Mouse (Mus musculus) thymus, postnatal 0 days (tissue): Measurements from ENCODE around the gene Foxp1. TPM values are rescaled to one million over a fixed set of nuclear protein-coding genes. Genes with fewer than 3 reads are reported as not detected.

Source experiments
- DNase-seq: peaks from one replicate; pipeline ENCODE4 v3.0.0-alpha.2; 2015; ENCODE audit warnings: low spot score
- polyA plus RNA-seq: library from polyadenylated mRNA; unstranded; fragments of >200 nt; fragmentation: Nextera tagmentation; extraction: Ambion mirVana; gene quantifications from 2 replicates; pipeline ENCODE4 v1.2.1, GENCODE M21; 2015

The Foxp1 gene
- polyA plus RNA-seq, 1 experiment from 2014 or later, result 82.5 TPM

DNA sequence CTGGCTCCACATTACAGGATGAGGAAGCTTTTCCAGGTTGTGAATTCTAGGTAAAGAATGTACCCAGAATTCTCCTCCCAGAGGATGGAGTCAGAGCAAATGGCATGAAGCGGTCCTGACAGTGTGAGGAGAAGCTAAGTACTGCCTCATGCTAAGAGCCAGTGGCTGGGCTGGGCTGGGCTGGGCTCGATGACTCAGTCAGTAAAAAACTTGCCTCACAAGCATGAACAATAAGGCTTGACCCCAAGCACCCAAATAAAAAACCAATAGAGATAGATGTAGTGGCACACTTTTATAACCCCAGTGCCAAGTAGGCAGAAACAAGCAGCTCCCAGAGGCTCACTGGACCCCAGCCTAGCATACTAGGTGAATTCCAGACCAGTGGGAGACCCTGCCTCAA is 304.7 kb downstream of the Foxp1 start:
- DNase-seq, result no peak

DNA sequence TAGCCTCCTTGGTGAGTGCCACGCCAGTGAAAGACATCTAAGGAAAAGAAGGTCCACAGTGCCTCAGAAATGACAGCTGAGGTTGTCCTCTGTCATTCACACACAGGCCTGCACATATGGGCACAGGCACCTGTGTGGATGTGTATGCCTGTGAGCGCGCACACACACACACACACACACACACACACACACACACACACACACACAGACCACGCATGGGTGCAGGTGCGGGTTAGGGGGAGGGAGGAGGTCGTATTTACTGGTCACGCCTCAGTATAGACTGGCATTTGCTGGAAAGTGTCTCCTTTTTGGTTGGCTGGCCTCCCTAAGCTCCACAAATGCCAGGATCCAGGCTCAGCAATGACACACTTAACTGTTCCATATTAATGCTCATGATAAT is 305.4 kb downstream of the Foxp1 start:
- peak; percentile 16 for DNase-seq

DNA sequence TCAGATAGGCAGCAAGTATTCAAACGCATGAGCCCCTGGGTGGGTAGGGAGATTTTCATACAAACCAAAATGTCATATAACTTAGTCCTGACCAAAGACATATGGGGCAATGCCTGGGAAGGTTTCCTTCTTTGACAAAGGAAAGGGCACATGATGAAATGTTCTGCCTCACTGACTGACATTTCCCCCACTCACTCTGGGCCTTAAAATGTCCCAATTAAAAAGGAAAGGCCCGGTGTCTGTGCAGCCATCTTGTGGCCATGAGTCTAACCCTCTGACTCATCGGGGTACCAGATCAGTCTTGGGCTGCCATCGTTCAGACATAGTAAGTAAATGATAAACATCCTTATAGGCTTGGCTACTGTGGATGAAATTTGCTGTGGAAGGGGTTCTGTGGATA is 310.1 kb downstream of the Foxp1 start:
- DNase-seq, result no peak

DNA sequence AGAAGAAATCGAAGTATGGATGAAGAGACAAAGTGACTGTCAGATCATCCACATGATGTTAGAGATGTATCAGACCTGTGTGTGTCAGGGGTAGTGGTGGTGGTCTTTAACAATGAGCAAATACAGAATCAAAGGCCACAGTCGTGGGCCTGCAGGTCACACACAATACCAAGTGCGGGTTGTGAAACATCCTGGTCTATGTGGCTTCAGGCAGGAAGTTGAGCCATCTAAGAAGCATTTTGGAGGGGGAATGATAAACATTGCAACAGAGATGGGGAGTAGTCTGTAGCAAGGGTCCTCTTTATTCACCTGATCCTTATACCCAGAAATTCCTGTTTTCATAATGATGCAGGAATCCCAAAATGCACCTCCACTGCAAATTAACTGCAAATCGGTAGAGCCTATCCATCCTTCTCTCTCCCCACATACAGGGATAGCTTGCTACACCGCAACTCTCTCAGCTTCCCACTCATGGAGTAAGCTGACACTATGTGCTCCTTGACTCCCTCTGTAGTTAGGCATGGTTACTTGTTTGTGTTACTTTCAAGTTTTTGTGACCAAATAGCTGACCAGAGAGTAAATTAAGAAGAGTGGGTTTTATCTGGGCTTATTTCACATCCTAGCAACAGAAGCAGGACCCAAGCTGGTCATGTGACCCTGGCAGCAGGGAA is 310.7 kb downstream of the Foxp1 start:
- DNase-seq, result no peak

DNA sequence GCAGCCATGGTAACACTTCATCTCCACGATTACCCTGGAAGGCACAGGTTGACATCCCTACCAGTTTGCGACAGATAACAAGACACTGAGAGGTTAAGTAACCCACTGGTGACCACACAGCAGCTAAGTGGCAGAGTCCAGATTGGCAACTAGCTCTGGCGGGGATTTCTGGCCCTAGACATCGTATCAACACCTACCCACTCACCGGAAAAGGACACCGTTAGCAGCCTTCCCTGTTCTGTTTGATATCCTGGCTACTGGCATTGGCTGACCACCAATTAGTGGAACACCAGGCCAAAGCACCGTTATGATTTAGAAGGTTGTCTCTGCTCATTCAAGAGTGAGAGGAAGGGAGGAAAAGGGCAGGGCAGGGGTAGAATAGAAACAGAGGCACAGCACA is 312.4 kb downstream of the Foxp1 start:
- DNase-seq, result no peak

DNA sequence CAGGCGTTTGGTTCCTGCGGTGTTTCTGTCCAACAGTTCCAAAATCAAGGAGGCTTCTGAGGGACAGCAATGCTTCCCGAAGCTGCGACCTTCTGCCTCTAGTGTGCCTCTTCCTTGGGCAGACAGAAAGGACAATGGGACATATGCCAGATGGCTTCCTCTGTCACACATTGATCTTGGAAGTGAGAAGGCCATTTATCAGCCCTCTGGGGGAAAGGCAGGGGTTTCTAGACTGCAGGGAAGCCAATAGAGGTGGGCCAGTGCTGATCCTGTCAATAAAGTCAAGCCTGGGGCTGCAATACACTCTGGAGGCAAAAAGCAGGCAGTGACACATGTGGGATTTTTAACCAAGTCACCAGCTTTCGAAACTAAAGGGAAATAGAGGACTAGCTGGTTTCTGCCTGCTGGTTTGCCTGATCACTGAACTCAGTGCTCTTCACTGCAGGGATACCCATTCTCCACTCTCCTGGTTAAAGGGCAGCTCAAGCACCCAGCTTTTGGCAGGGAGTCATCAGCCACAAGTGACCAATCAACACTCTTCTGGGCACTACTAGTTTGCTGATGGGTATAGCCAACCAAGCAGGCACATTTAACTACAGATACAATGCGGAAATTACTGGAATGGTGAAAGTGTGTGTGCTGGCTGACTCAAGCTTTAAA is 315.2 kb downstream of the Foxp1 start:
- DNase-seq, result no peak

DNA sequence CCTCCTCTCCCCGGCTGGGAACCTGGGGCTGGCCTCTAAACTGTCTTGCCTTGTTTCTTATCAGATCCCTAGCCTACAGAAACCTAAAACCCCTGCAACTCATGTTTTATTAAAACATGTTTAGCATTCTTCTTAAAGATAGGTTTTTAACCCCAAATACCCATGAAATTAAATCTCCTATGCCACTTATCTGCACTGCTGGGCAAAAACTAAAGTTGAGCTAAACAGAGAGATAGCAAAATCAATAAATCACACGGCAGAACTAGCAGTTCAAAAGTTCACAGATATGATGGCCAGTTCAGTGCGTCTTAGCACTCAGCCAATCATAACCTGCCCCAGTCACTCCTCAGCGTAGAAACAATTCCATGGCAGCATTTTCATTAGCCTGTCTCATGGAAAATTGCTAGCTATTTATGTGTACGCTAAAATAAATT is 316.1 kb downstream of the Foxp1 start:
- DNase-seq, result no peak

DNA sequence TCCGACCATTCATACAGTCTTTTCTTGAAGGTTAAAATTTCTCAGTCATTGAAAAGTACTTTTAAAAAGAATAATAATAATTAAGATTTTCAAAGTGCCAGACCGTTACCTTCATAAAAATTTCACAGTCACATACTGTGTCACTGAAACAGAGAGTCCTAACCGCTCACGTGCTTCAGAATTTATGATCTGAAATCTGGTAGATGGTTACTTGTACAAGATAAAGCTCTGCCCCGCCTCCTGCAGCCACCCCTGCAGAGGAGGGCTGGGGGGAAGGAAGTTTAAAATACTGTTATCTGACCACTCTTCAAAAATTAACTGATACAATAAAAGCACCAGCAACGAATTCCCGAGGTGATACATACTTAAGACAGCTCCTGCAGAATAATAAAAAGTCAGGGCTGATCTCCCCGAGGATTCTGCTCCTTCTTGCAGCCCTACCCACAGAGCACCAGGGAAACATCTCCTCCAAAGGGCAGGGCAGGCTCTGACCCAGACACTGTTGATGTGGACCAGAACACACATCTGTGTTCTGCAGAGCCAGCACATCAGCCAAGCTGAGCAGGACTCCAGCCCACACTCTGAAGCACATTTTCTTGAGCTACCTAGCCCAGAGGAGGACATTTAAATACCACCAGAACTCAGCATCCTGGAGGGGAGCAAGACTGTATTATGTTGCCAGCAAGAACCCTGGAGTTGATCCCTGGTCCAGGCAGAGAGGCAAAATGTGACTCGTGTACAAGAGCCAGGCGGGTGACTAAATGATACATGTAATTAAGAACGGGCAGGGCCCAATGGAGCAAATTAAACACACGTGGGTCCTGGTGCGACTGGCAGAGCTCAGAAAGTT is 316.7 kb downstream of the Foxp1 start:
- no peak for DNase-seq

DNA sequence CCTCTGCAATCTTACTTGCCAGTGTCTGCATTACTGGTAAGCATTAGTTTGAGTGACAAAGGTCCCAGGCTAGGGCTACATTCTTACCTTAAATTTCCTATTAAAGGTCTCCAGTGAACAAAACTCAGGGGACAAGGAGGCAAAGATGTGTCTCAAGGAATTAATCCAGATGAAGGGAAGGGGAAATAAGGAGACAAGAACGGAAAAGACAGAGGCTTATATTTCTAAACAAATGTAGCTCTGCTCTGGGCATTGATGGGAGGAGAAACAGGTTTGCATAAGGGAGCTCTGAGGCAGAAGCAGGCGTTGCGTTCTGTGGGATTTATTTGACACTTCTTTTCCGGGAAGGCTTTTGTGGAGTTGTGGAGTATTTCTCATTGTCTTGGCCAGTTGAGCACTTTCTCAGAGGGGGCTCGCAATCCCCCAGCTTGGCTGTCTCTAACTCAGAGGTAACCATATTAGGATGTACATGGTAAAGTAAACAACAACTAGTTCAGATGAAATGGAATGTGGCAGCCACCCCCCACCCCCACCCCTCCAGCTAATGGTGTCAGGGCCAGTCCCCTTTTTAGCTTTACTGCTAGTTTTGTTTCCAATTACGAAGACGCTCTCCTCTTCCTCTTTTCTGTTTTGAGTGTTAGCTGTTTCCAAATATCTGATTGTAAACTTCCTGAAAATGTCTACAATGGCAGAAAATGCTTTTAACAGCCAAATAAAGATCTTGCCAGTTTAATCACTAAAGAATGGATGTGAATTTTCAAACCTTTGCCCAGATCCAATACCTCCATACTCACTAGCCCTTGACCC is 317.5 kb downstream of the Foxp1 start:
- no peak for DNase-seq

DNA sequence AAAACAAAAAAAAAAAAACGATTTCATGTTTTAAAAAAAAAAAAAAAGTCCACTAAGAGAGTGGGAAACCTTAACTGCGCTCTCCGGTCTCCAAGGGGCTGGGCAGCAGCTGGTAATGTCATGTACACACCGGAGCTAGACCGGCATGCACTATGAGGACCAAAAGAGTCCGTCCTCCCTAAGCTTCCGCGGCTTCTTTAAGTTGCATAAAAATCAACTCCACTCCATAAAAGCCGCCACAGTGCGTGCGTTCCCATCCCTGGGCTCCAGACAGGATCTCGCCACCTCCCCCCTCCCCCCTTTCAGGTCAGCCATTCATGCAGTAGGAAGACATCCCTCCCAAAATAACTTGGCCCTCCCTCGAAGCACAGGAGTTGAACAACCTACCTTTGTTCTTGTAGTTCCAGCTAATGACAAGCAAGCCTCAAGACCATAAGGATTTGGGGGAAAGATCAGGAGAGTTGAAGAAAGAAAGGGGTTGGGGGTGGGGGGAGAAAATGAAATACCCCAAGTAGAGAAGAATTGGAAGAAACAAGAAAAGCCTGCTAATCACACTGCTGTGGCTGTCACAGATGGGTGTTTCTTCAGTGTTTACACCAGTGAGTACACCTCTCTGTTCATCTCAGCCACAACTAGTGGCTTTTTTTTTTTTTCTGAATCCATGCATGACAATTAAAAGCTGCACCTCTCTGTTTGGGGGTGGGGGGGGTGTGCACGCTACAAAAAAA is 318.3 kb downstream of the Foxp1 start:
- no peak for DNase-seq

DNA sequence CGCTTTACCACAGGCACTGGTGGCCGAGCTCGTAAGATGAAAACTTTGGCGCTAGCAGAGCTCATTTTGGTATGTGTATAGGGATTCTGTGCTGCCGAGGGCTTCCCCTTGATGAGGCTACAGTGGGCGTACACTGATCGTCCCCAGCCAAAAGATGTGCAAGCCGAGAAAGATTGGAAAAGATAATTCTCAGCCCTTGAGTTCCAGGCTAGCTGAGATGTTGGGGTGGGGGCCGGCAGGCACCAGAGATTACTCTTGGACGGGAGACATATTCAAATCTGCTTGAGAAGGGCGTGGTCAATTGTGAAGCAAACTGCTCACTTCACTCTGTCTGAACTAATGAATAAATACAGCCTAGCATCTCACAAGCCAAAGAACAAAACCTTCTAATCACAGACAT is 319.3 kb downstream of the Foxp1 start:
- DNase-seq, result no peak

DNA sequence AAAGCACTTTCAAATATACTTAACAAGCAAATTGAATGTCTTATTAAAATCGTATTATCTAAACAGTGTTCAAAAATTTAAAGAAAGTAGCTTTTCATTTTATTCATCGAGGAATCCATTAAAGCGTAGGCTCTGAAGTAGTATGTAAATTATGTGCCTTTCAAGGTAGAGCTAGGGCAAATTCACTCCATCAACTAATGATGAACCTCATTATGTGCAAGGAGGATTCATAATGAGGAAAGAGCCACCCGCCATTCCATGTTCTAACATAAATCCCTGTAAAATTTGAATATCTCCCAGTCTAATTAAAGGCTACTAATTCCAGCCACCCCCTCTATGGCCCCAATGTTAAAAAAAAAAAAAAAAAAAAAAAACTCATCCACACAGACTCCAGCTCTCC is 319.7 kb downstream of the Foxp1 start:
- DNase-seq, result no peak

DNA sequence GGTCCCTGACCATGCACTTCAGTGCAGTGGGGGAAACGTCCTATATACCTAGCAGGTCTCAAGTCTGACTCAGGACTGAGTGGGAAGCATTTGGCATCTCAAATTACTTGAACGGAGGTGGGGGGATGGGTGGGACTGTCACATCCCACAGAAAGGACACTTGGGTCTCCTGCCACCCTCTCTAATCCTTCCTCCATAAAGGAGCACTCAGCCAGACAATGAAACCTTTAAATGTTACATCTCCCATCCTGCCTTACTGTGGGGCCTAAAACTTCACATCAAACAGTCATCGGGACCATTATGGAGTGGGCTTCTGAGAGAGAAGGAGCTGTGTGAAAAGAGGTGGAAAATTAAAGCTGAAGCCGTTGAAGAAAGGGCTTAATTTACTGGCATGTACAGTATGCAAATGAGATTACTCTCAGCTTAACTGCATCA is 321.2 kb downstream of the Foxp1 start:
- DNase-seq, result no peak

DNA sequence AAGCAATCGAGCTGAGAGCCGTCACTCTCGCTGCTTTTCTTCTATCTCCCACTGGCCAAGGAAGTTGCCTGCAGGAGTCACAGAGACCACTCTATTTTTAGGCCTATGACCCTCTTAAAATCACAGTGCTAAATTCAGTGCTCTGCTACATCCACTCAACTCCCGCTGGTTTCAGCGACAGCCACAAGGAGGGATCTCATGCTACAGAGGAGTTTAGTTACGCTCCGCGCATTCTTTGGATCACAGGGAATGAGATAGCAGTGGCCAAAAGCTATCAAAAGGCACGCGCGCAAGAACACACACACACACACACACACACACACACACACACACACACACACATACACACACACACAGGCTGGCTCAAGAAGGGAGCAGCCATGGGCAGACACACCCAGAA is 321.9 kb downstream of the Foxp1 start:
- no peak for DNase-seq

DNA sequence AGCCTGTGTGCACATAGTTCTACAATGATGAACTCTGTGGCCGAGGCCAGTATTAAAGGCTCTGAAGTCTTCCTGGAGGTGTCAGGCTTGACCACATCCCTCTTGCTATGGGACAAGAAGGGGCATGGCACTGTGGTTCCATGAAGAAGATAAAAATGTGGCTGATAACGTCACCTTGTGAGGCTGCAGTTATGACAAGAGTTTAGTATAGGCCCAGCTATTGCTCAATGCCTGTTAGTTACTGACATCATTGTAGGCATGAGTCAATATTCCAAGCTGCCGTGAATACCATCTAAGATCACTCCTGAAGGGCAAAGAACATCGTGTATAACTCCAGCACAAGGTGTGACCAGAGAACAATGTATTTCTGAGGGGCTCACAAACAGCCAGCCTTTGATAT is 323.2 kb downstream of the Foxp1 start:
- DNase-seq, result no peak

DNA sequence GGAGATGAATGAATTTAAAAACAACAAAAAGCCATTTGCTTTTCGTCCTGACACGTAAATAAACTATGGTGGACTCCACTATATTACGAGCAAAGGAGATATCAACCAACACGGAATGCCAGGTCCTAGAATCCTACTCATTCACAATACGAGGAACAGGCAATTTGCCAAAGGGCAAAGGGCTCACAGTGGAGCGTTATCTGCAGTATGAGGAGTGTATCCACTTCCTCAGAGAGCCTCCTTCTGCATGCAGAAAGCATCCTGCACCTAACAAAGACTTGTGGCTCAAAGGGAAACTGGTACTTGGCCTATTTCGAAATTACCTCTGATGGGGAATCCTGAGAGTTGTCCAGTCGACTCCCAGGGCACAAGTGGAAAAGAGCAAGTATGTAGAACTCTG is 328.8 kb downstream of the Foxp1 start:
- DNase-seq, result no peak

DNA sequence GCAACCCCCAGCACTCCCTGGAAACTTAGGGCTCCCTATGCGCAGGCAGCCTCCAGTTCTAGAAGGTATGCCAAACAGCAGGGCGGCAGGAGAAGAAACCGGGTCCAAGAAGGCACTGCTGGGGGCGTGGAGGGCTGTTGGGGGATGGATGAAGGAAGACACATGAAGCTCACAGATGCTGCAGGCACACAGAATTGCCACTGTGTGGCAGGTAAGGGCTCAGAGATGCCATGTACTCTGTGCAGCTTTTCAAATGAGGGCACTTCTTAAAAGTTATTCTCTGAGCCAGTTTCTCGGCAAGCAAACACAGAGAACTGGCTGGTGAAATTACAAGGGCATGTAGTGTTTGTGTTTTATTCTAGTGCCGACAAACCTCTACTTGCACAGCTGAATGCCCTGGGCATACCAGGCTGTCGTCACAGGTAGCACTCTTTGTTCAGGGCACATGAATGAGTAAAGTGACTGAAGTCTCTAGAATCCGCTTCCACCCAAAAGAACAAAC is 330.8 kb downstream of the Foxp1 start:
- DNase-seq, result peak; percentile 48

DNA sequence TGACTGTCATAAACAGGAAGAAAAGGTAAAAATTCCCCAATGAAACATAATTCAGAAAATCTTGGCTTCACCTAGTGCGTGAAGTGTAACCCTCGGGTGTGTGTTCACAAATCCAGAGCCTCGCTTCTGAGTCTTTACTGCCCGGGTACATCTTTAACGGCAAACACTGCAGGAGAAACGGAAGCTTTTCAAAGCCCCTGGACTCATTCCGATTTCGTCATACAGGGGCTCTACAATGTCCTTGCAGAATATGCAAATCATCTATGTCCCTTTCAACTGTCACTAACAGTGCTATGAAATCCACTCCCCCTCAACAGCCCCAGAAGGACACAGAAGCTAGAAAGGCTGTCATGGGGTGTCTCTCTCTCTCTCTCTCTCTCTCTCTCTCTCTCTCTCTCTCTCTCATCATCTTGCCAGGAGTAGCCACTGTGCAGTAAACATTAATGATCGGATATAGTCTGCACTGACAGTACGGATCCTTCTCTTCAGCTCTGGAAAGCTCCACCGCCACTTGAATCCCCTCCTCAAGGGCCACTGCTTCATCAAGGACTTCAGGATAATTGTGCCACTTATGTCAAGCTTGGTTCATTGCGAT is 331.4 kb downstream of the Foxp1 start:
- no peak for DNase-seq

DNA sequence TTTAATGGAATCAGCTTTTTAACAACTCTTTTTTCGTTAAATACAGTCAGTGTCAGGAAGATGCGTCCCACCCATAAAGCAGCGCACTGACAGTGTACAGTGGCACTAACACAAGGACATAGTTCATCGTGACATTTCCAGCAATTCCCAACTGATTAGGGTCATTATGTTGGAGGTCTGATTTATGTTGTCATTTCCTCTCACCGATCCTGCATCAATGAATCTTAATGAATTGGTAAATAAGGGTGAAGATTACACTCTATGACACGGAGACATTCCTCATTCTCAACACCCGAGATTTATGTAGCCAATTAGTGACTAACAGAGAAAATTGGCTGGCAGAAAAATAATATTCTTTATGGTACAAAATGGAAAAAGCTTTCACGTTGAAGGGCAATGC is 332.6 kb downstream of the Foxp1 start:
- no peak for DNase-seq
